Mouse (Mus musculus) limb, embryonic 14.5 days (tissue): ENCODE data around the gene Rgsl1. TPM values are rescaled to one million over a fixed set of nuclear protein-coding genes. Genes with fewer than 3 reads are reported as not detected.
"Not testable (repeated sequence)": the region's sequence is repeated elsewhere in the genome, so short reads cannot be mapped to it uniquely, and the experiment has no call there.

Source experiments
- ATAC-seq: fragments of 200-750 bp; cut with Nextera tagmentation; 2 replicates; pipeline ENCODE4 v1.8.0; 2017; ENCODE audit warnings: low read depth, moderate number of reproducible peaks, moderate TSS enrichment; ENCODE audit not compliant: low FRiP score
- DNase-seq: peaks from one replicate; pipeline ENCODE4 v3.0.0-alpha.2; 2015; ENCODE audit warnings: low spot score
- H3K27ac ChIP-seq: fragments of 300-500 bp; sonication (generic); replicated peaks from 2 replicates; pipeline ENCODE4 v1.5.1; 2014; ENCODE audit warnings: low read depth, mild to moderate bottlenecking, low read length, moderate library complexity, mixed read lengths
- H3K27me3 ChIP-seq: fragments of 300-500 bp; sonication (generic); 2 replicates; pipeline ENCODE4 v1.6.1; 2014; ENCODE audit warnings: low read length, mixed read lengths; ENCODE audit not compliant: control insufficient read depth, insufficient read depth
- H3K36me3 ChIP-seq: fragments of 300-500 bp; sonication (generic); 2 replicates; pipeline ENCODE4 v1.6.1; 2014; ENCODE audit warnings: mild to moderate bottlenecking, low read length, moderate library complexity, mixed read lengths; ENCODE audit not compliant: control insufficient read depth, insufficient read depth
- H3K4me1 ChIP-seq: fragments of 300-500 bp; sonication (generic); 2 replicates; pipeline ENCODE4 v1.6.1; 2014; ENCODE audit warnings: antibody characterized with exemption, low read length, mixed read lengths; ENCODE audit not compliant: control insufficient read depth, insufficient read depth
- H3K4me2 ChIP-seq: fragments of 300-500 bp; sonication (generic); replicated peaks from 2 replicates; pipeline ENCODE4 v1.6.1; 2014; ENCODE audit warnings: low read depth, mild to moderate bottlenecking, low read length, moderate library complexity; ENCODE audit not compliant: severe bottlenecking
- H3K4me3 ChIP-seq: fragments of 300-500 bp; sonication (generic); replicated peaks from 2 replicates; pipeline ENCODE4 v1.5.1; 2014; ENCODE audit warnings: low read length
- H3K9ac ChIP-seq: fragments of 300-500 bp; sonication (generic); 2 replicates; pipeline ENCODE4 v1.6.1; 2014; ENCODE audit warnings: mild to moderate bottlenecking, low read depth, low read length, moderate library complexity; ENCODE audit not compliant: severe bottlenecking
- H3K9me3 ChIP-seq: fragments of 300-500 bp; sonication (generic); 2 replicates; pipeline ENCODE4 v1.6.1; 2016; ENCODE audit warnings: low read length; ENCODE audit not compliant: control insufficient read depth
- POLR2A ChIP-seq: fragments of 200-500 bp; IDR thresholded peaks from 2 replicates; pipeline ENCODE4 v1.8.0; 2012; ENCODE audit warnings: inconsistent platforms, mild to moderate bottlenecking, moderate library complexity, borderline replicate concordance; ENCODE audit not compliant: insufficient read depth, insufficient read length; ENCODE audit errors: extremely low read depth
- WGBS: fragments of 180-500 bp; shearing (Covaris S2); extraction: QIAGEN DNeasy Blood & Tissue Kit; methylation state at CpG from one replicate; pipeline ENCODE4 v1.1.7; 2014; 5-methylcytosine and 5-hydroxymethylcytosine counted together
- polyA plus RNA-seq, 2 experiments: library from polyadenylated mRNA; depleted of rRNA in 1 of 2; stranded (reverse) in 1 of 2; unstranded in 1 of 2; fragments of >200 nt; fragmentation: Nextera tagmentation in 1 of 2; extraction: Ambion mirVana in 1 of 2; gene quantifications; 2 replicates each; pipeline versions ENCODE4 v1.2.1 to v1.2.3; 2012 to 2014

Rgsl1 gene
- polyA plus RNA-seq (2012; rRNA removed) (0.13 and 0.15 TPM in 2 replicates), polyA plus RNA-seq (2014; fragmentation: Nextera tagmentation; extraction: Ambion mirVana) (not detected in 2 replicates)

- Histone ChIP-seq H3K36me3 (no peaks in the 10 kb centered on the region), H3K4me2 (no peak within 1 kb of the TSS), H3K4me1 (no peaks in the 10 kb centered on the region), H3K9me3 (no peaks in the 10 kb centered on the region), H3K9ac (no peak within 1 kb of the TSS), H3K27ac (no peak within 1 kb of the TSS), H3K27me3 (no peaks in the 10 kb centered on the region), H3K4me3 (no peak within 1 kb of the TSS)
- no peak for DNase-seq
- TF ChIP-seq POLR2A: no peak
- no peak for ATAC-seq
- WGBS: 96% methylated on average over 8 of the region's 8 CpGs
These were observed at the start of gene Rgsl1 for GRCm38 (mm10) chr1:153844042-153844441. Gene Rgsl1, minus strand, starts transcription at chr1:153844142.

- no peak within 1 kb of the TSS for H3K27ac ChIP-seq
- H3K4me2 ChIP-seq: no peak within 1 kb of the TSS
- no peaks in the 10 kb centered on the region for H3K9me3 ChIP-seq
- DNase-seq (no peak), ATAC-seq (no peak)
- H3K36me3 ChIP-seq: no peaks in the 10 kb centered on the region
- no peak within 1 kb of the TSS for H3K9ac ChIP-seq
- TF ChIP-seq POLR2A: no peak
- H3K27me3 ChIP-seq: no peaks in the 10 kb centered on the region
- 47% methylated on average over 4 of the region's 4 CpGs for WGBS
- H3K4me3 ChIP-seq: no peak within 1 kb of the TSS
- 0 out of 2 replicates have a peak, but pooled peaks cover 2% of the 10 kb centered on the region for H3K4me1 ChIP-seq
These were observed 47.5 kb upstream of the Rgsl1 start, which contains the start of gene Teddm1a for GRCm38 (mm10) chr1:153891442-153891841. Gene Teddm1a, plus strand, starts transcription at chr1:153891742.

- Histone ChIP-seq H3K9me3 (no peaks in the 10 kb centered on the region), H3K27ac (no peak overlapping the region), H3K27me3 (no peaks in the 10 kb centered on the region), H3K4me3 (no peak overlapping the region), H3K4me2 (no peak overlapping the region), H3K4me1 (0 out of 2 replicates have a peak, but pooled peaks cover under 1% of the 10 kb centered on the region), H3K36me3 (no peaks in the 10 kb centered on the region), H3K9ac (no peak overlapping the region)
- WGBS: 92% methylated on average over 10 of the region's 10 CpGs
- ATAC-seq (no peak), DNase-seq (no peak)
- no peak for TF ChIP-seq POLR2A
These were observed 46.2 kb upstream of the Rgsl1 start for GRCm38 (mm10) chr1:153890121-153890520.

GRCm38 (mm10) chr1:153886024-153886633 lies 42.2 kb upstream of the Rgsl1 start:
- no peak overlapping the region for H3K9ac ChIP-seq
- no peak overlapping the region for H3K4me2 ChIP-seq
- DNase-seq: no peak
- no peaks in the 10 kb centered on the region for H3K27me3 ChIP-seq
- no peak for ATAC-seq
- H3K9me3 ChIP-seq: no peaks in the 10 kb centered on the region
- WGBS: 19% methylated on average over 17 of the region's 17 CpGs
- H3K27ac ChIP-seq: no peak overlapping the region
- H3K36me3 ChIP-seq: no peaks in the 10 kb centered on the region
- no peak for TF ChIP-seq POLR2A
- H3K4me3 ChIP-seq: no peak overlapping the region
- H3K4me1 ChIP-seq: no peaks in the 10 kb centered on the region

- not testable (repeated sequence) for H3K9ac ChIP-seq, H3K36me3 ChIP-seq, H3K4me2 ChIP-seq, DNase-seq, H3K27ac ChIP-seq, ATAC-seq, H3K27me3 ChIP-seq, H3K4me1 ChIP-seq, H3K9me3 ChIP-seq, H3K4me3 ChIP-seq
- 95% methylated on average over 17 of the region's 17 CpGs for WGBS
These were observed 36.4 kb upstream of the Rgsl1 start for GRCm38 (mm10) chr1:153880391-153880790.
